Mouse (Mus musculus) kidney, adult 2 months (tissue): ENCODE measurements around the gene Spred1. TPM values are rescaled to one million over a fixed set of nuclear protein-coding genes. Genes with fewer than 3 reads are reported as not detected.
A peak's percentile ranks its signal among the peaks of the same experiment; 100 is the strongest.

Source experiments
- DNase-seq: peaks from one replicate; pipeline ENCODE4 v3.0.0; 2021
- H3K27ac ChIP-seq: fragments of 200-500 bp; 2 replicates; pipeline ENCODE4 v1.5.1; 2012; ENCODE audit warnings: low read depth, low read length, control low read depth, inconsistent platforms; ENCODE audit not compliant: insufficient read depth
- H3K27me3 ChIP-seq: fragments of 200-500 bp; replicated peaks from 2 replicates; pipeline ENCODE4 v1.6.1; 2012; ENCODE audit warnings: mild to moderate bottlenecking, moderate library complexity, low read length, inconsistent platforms; ENCODE audit not compliant: control insufficient read depth, insufficient read depth
- H3K36me3 ChIP-seq: fragments of 200-500 bp; 2 replicates; pipeline ENCODE4 v1.6.1; 2012; ENCODE audit warnings: mild to moderate bottlenecking, moderate library complexity, low read length, inconsistent platforms; ENCODE audit not compliant: control insufficient read depth, insufficient read depth
- H3K4me1 ChIP-seq: fragments of 200-500 bp; 2 replicates; pipeline ENCODE4 v1.6.1; 2011; ENCODE audit warnings: low read length; ENCODE audit not compliant: control insufficient read depth, insufficient read depth
- H3K4me3 ChIP-seq: fragments of 200-500 bp; 2 replicates; pipeline ENCODE4 v1.5.1; 2011; ENCODE audit warnings: mild to moderate bottlenecking, low read depth, low read length, control low read depth; ENCODE audit not compliant: insufficient read depth
- CTCF ChIP-seq: fragments of 200-500 bp; conservative IDR thresholded peaks from 2 replicates; pipeline ENCODE4 v1.5.1; 2011; ENCODE audit warnings: low read depth, mild to moderate bottlenecking, control low read depth, low read length, moderate library complexity, mixed read lengths; ENCODE audit not compliant: insufficient read depth, insufficient read length
- POLR2A ChIP-seq: fragments of 200-500 bp; IDR thresholded peaks from one replicate; pipeline ENCODE4 v1.6.1; 2011; ENCODE audit warnings: low read depth, low read length, control low read depth
- WGBS: fragments of 180-500 bp; shearing (Covaris S2); methylation state at CpG from one replicate; pipeline ENCODE4 v1.1.7; 2018; 5-methylcytosine and 5-hydroxymethylcytosine counted together
- polyA plus RNA-seq: library from polyadenylated mRNA; depleted of rRNA; stranded (reverse); fragments of >200 nt; gene quantifications from 2 replicates; pipeline ENCODE4 v1.2.3, GENCODE M21; 2012

Gene Spred1
- polyA plus RNA-seq, 1 experiment: 5.2 TPM

DNA sequence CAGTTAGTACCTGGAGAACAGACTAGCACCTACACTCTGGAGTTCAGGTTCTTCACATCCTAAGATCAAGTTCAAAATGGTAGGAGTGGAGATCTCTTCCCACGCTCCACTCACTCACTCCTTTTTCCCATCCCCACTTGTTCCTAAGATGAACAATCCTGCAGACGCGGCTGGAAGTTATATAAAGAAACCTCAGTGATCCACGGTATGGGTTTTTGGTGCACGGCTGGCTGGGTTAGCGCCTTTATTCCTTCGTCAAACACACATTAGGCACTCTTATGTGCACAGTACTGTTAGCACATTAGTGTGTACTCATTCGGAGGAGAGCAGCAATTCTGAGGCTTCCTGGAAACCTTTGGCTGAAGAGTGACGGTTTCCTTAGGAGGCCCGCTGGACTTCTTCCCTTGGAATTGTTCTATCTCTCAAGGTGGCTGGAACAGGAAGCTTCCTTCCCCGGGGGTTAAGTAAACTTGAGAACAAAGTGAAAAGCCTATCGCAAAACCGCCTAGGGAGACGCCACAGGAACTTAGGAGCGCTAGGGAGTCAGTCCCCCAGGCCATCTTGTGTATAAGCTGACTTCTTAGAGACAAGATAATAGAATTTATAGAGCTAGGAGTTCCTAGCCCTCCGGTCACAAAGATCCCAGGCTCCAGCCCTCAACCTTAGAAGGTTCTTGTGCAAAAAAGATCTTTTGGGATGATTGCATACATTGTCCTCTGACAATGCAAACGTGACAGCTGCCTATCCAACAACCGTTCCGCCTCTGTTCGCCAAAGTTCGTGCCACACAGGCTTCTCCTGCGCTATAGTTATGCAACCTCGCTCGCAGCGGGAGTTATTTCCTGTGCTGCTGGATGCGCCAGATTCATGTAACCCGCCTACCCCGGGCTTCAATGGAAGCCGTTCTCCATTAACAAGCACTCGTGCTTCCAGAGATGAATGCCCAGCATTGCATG lies 1.6 kb upstream of the Spred1 start:
- DNase-seq: peak; percentile 89
- Histone ChIP-seq H3K4me1 (peaks cover 3% of the 10 kb centered on the region; the same call in 1 of the 2 replicates), H3K36me3 (no peaks in the 10 kb centered on the region), H3K27me3 (no peaks in the 10 kb centered on the region), H3K27ac (peak overlapping the region; percentile 62), H3K4me3 (peak overlapping the region; percentile 58)
- WGBS: 13% methylated on average over 30 of the region's 30 CpGs
- no peak for TF ChIP-seq POLR2A
- TF ChIP-seq CTCF: no peak

DNA sequence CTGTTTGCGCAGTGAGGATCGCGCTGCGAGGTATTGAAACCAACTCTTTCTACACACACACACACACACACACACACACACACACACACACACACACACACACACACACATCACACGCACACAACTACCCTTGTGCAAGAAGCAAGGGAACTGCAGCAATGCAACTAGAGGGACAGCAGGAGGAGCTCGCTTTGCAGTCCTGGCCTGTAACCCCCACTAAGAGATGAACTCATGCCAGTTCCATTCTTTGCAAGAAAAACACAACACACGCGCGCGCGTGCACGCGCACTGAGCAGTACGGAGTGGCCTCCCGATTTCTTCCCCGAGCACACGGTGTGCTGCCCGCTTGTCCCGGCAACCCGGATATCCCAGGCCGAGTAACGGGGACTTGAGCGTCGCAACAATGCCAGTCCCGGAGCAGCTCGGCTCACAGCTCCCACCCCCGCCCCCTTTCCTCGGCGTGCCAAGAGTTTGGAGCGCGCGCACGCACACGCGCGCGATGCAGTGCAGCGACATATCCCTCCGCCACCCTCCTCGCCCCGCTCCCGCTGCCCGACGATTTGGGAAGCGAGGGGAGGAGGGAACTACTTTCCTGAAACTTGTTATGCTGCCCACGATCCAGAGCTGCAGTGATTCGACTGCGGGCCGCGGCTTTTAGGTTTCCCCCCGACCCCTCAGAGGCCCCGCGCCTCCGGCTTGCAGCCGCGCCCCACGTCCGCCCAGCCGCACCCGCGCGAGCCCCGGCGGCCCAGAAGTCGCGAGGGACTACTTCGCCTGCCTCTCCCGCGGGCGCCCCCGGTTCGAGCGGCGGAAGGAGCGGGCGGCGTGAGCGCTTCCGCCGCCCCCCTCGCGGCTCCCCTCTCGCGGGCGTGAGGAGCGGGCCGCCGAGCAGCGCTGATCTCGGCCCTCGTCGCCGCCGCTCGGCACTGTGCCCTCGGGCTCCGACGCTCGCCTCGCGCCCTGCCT lies 645 bp upstream of the Spred1 start:
- Histone ChIP-seq H3K36me3 (no peaks in the 10 kb centered on the region), H3K4me1 (peaks cover 3% of the 10 kb centered on the region; the same call in 1 of the 2 replicates), H3K4me3 (peak overlapping the region; percentile 58), H3K27ac (peak overlapping the region; percentile 97), H3K27me3 (no peaks in the 10 kb centered on the region)
- peak; percentile 95 for DNase-seq
- TF ChIP-seq CTCF (peak; percentile 67), POLR2A (peak; percentile 10)
- WGBS: under 1% methylated on average over 98 of the region's 101 CpGs

GRCm38 (mm10) chr2:117121984-117122605 lies 921 bp downstream of the Spred1 start:
- TF ChIP-seq POLR2A: no peak
- TF ChIP-seq CTCF: no peak
- Histone ChIP-seq H3K27ac (peak overlapping the region; percentile 97; the same call in 1 of the 2 replicates), H3K4me3 (peak overlapping the region; percentile 58), H3K27me3 (no peaks in the 10 kb centered on the region), H3K4me1 (peaks cover 3% of the 10 kb centered on the region; the same call in 1 of the 2 replicates), H3K36me3 (no peaks in the 10 kb centered on the region)
- WGBS: under 1% methylated on average over 19 of the region's 19 CpGs
- no peak for DNase-seq

DNA sequence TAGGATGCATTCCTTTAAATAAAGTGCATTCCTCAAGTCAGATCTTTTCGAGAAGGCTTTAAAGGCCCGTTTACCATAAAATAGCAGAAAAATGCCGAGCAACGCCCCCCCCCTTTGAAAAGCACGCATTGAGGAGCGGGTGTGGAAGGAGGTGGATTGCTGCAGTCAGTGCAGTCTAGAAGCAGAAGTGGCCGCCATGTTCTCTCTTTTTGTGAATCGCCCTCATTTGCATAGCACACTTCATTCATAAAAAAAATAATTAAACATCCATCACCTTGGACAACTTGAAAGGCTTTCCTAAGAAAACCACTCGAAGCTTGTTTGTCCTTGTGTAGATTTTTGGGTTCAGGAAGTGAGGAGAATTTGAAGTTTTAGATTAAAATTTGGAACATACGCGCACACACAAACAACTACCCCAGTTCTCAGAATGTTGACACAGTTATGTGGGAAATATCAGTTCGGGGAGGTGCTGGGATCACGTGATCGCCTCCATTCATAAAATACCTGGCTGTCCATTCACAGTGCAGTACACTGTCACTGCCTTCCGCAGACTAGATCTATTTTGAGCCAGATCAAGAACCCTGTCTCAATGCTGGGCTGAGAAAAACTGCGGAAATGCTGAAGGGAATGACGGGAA lies 1.6 kb downstream of the Spred1 start:
- Histone ChIP-seq H3K4me3 (peak overlapping the region; percentile 68), H3K27me3 (no peaks in the 10 kb centered on the region), H3K36me3 (no peaks in the 10 kb centered on the region), H3K27ac (no peak overlapping the region), H3K4me1 (peaks cover 3% of the 10 kb centered on the region)
- 2% methylated on average over 17 of the region's 17 CpGs for WGBS
- peak; percentile 85 for DNase-seq
- no peak for TF ChIP-seq POLR2A
- no peak for TF ChIP-seq CTCF

DNA sequence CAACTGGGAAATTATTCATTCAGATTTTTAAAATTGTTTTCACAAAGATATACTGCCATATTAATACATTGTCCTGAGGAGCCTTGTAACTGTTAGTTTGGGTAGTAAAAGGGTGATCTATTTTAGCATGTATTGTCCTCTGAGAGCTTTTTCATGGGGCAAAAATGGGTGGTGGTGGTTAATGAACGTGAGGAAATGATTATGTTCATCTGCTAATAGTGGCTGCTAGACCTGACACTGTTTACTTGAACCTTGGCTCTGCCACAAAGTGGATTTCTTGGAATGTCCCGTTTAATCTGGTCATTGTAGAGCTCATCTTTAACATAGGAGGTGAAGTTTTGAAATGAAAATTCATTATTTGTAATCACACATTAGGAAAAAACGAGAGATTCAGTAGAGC lies 2.5 kb downstream of the Spred1 start:
- no peak for TF ChIP-seq POLR2A
- no peak for TF ChIP-seq CTCF
- no peak for DNase-seq
- H3K4me1 ChIP-seq: peaks cover 8% of the 10 kb centered on the region
- 35% methylated on average over 3 of the region's 3 CpGs for WGBS
- no peaks in the 10 kb centered on the region for H3K27me3 ChIP-seq
- H3K36me3 ChIP-seq: no peaks in the 10 kb centered on the region
- no peak overlapping the region for H3K27ac ChIP-seq
- no peak overlapping the region for H3K4me3 ChIP-seq

GRCm38 (mm10) chr2:117124839-117125238 lies 3.7 kb downstream of the Spred1 start:
- H3K4me1 ChIP-seq: peaks cover 5% of the 10 kb centered on the region
- no peaks in the 10 kb centered on the region for H3K36me3 ChIP-seq
- WGBS: 71% methylated on average over 2 of the region's 2 CpGs
- H3K27me3 ChIP-seq: no peaks in the 10 kb centered on the region
- H3K4me3 ChIP-seq: no peak overlapping the region
- H3K27ac ChIP-seq: no peak overlapping the region
- DNase-seq: no peak
- TF ChIP-seq POLR2A (no peak), CTCF (no peak)
